Mouse (Mus musculus) gastrocnemius, postnatal 25 days (tissue): ENCODE measurements around the gene Arrdc1. TPM values are rescaled to one million over a fixed set of nuclear protein-coding genes. Genes with fewer than 3 reads are reported as not detected.
A peak's percentile ranks its signal among the peaks of the same experiment; 100 is the strongest.

Source experiments
- DNase-seq: peaks from one replicate; pipeline ENCODE4 v3.0.0; 2022
- total RNA-seq, 2 experiments: library from RNA; stranded (reverse); gene quantifications; 1 replicate in 1 of 2; 2 replicates in 1 of 2; pipeline ENCODE4 v1.2.3; 2021

Gene Arrdc1
- total RNA-seq, 2 experiments from 2014 or later: 2.4 to 2.5 TPM

GRCm38 (mm10) chr2:24925284-24925683 lies 9.8 kb downstream of the Arrdc1 start:
- DNase-seq: no peak

- DNase-seq: no peak
Observed at GRCm38 (mm10) chr2:24923561-24923960, 11.5 kb downstream of the Arrdc1 start.

GRCm38 (mm10) chr2:24919839-24920175 lies 15.2 kb downstream of the Arrdc1 start:
- DNase-seq: no peak

- peak; percentile 95 for DNase-seq
Observed at GRCm38 (mm10) chr2:24918930-24919838, 15.9 kb downstream of the Arrdc1 start, which contains the start of gene Ehmt1. Gene Ehmt1, minus strand, starts transcription at chr2:24919614.

- DNase-seq: no peak
Observed at GRCm38 (mm10) chr2:24914762-24915161, 20.3 kb downstream of the Arrdc1 start.

GRCm38 (mm10) chr2:24912589-24912988 lies 22.5 kb downstream of the Arrdc1 start:
- no peak for DNase-seq

- DNase-seq: no peak
Observed at GRCm38 (mm10) chr2:24912189-24912588, 22.9 kb downstream of the Arrdc1 start.

- DNase-seq: no peak
Observed at GRCm38 (mm10) chr2:24910481-24910880, 24.6 kb downstream of the Arrdc1 start.

- DNase-seq: no peak
Observed at GRCm38 (mm10) chr2:24905653-24906155, 29.3 kb downstream of the Arrdc1 start.

- no peak for DNase-seq
Observed at GRCm38 (mm10) chr2:24904823-24905652, 30.0 kb downstream of the Arrdc1 start.

- DNase-seq: no peak
Observed at GRCm38 (mm10) chr2:24902999-24903398, 32.1 kb downstream of the Arrdc1 start.

- DNase-seq: no peak
Observed at GRCm38 (mm10) chr2:24901055-24901454, 34.0 kb downstream of the Arrdc1 start.

GRCm38 (mm10) chr2:24899292-24899691 lies 35.8 kb downstream of the Arrdc1 start:
- no peak for DNase-seq

GRCm38 (mm10) chr2:24896761-24897160 lies 38.3 kb downstream of the Arrdc1 start:
- DNase-seq: no peak

- no peak for DNase-seq
Observed at GRCm38 (mm10) chr2:24894211-24894610, 40.8 kb downstream of the Arrdc1 start.

- no peak for DNase-seq
Observed at GRCm38 (mm10) chr2:24892318-24892717, 42.7 kb downstream of the Arrdc1 start.

GRCm38 (mm10) chr2:24890541-24891447 lies 44.3 kb downstream of the Arrdc1 start:
- DNase-seq: no peak

GRCm38 (mm10) chr2:24888895-24889294 lies 46.2 kb downstream of the Arrdc1 start:
- DNase-seq: no peak

- DNase-seq: no peak
Observed at GRCm38 (mm10) chr2:24880686-24881085, 54.4 kb downstream of the Arrdc1 start.
